Mouse (Mus musculus) heart, postnatal 0 days (tissue): Measurements from ENCODE around the gene Wnt1. TPM values are rescaled to one million over a fixed set of nuclear protein-coding genes. Genes with fewer than 3 reads are reported as not detected.

Source experiments
- ATAC-seq: fragments of 200-750 bp; cut with Nextera tagmentation; 2 replicates; pipeline ENCODE4 v1.8.0; 2017; ENCODE audit warnings: low read depth, moderate number of reproducible peaks, moderate library complexity; ENCODE audit not compliant: insufficient read depth
- DNase-seq: peaks from one replicate; pipeline ENCODE4 v3.0.0-alpha.2; 2016; ENCODE audit warnings: low spot score
- H3K27ac ChIP-seq: fragments of 300-500 bp; sonication (generic); 2 replicates; pipeline ENCODE4 v1.5.1; 2014; ENCODE audit warnings: low read depth, mild to moderate bottlenecking
- H3K27me3 ChIP-seq: fragments of 300-500 bp; sonication (generic); 2 replicates; pipeline ENCODE4 v1.6.1; 2014; ENCODE audit warnings: low read length, mixed read lengths; ENCODE audit not compliant: control insufficient read depth, insufficient read depth
- H3K36me3 ChIP-seq: fragments of 300-500 bp; sonication (generic); replicated peaks from 2 replicates; pipeline ENCODE4 v1.6.1; 2014; ENCODE audit warnings: low read length, mixed read lengths; ENCODE audit not compliant: control insufficient read depth, insufficient read depth
- H3K4me1 ChIP-seq: fragments of 300-500 bp; sonication (generic); 2 replicates; pipeline ENCODE4 v1.6.1; 2014; ENCODE audit warnings: antibody characterized with exemption; ENCODE audit not compliant: control insufficient read depth, insufficient read depth
- H3K4me2 ChIP-seq: fragments of 300-500 bp; sonication (generic); 2 replicates; pipeline ENCODE4 v1.6.1; 2014; ENCODE audit warnings: low read depth, mild to moderate bottlenecking, low read length, moderate library complexity
- H3K4me3 ChIP-seq: fragments of 300-500 bp; sonication (generic); 2 replicates; pipeline ENCODE4 v1.5.1; 2014; ENCODE audit warnings: low read depth, low read length
- H3K9ac ChIP-seq: fragments of 300-500 bp; sonication (generic); replicated peaks from 2 replicates; pipeline ENCODE4 v1.6.1; 2014; ENCODE audit warnings: low read depth, low read length, mixed read lengths
- H3K9me3 ChIP-seq: fragments of 300-500 bp; sonication (generic); replicated peaks from 2 replicates; pipeline ENCODE4 v1.6.1; 2016; ENCODE audit warnings: low read length; ENCODE audit not compliant: control insufficient read depth
- CTCF ChIP-seq: IDR thresholded peaks from 2 replicates; pipeline ENCODE4 v1.5.1; 2016; ENCODE audit warnings: antibody characterized with exemption, control low read depth, low read depth
- EP300 ChIP-seq: IDR thresholded peaks from 2 replicates; pipeline ENCODE4 v1.6.1; 2016; ENCODE audit warnings: antibody characterized with exemption, low read depth
- WGBS: fragments of 180-500 bp; shearing (Covaris S2); extraction: QIAGEN DNeasy Blood & Tissue Kit; methylation state at CpG from one replicate; pipeline ENCODE4 v1.1.7; 2014; 5-methylcytosine and 5-hydroxymethylcytosine counted together
- polyA plus RNA-seq: library from polyadenylated mRNA; unstranded; fragments of >200 nt; fragmentation: Nextera tagmentation; extraction: Ambion mirVana; gene quantifications from 2 replicates; pipeline ENCODE4 v1.2.1, GENCODE M21; 2015
- total RNA-seq: library from RNA; depleted of rRNA; stranded (reverse); fragments of >200 nt; gene quantifications from 2 replicates; pipeline ENCODE4 v1.2.3, GENCODE M21; 2014; ENCODE audit warnings: low replicate concordance

Wnt1 gene
- total and polyA plus RNA-seq, 2 experiments from 2014 or later, result not detected

GRCm38 (mm10) chr15:98778191-98778770 is 11.4 kb upstream of the Wnt1 start:
- no peak for DNase-seq
- Histone ChIP-seq H3K9ac (no peak overlapping the region), H3K36me3 (no peaks in the 10 kb centered on the region), H3K4me1 (peaks cover 8% of the 10 kb centered on the region), H3K4me3 (peak overlapping the region; percentile 37), H3K9me3 (no peaks in the 10 kb centered on the region), H3K27me3 (peaks cover 90% of the 10 kb centered on the region), H3K27ac (no peak overlapping the region), H3K4me2 (peak overlapping the region; percentile 52)
- 1% methylated on average over 25 of the region's 25 CpGs for WGBS
- no peak for ATAC-seq
- no peak for TF ChIP-seq EP300
- TF ChIP-seq CTCF, result no peak

GRCm38 (mm10) chr15:98778806-98779205 is 10.9 kb upstream of the Wnt1 start:
- no peak overlapping the region for H3K4me2 ChIP-seq
- no peak overlapping the region for H3K4me3 ChIP-seq

GRCm38 (mm10) chr15:98780075-98780474 is 9.6 kb upstream of the Wnt1 start:
- TF ChIP-seq CTCF (no peak), EP300 (no peak)
- Histone ChIP-seq H3K27ac (no peak overlapping the region), H3K4me2 (no peak overlapping the region), H3K9me3 (no peaks in the 10 kb centered on the region), H3K4me1 (peaks cover 8% of the 10 kb centered on the region), H3K4me3 (no peak overlapping the region), H3K27me3 (peaks cover 72% of the 10 kb centered on the region), H3K36me3 (no peaks in the 10 kb centered on the region), H3K9ac (no peak overlapping the region)
- WGBS, result 12% methylated on average over 8 of the region's 8 CpGs
- DNase-seq, result no peak
- ATAC-seq, result no peak

More at GRCm38 (mm10) chr15:98778806-98779205, 10.9 kb upstream of the Wnt1 start:
- ATAC-seq, result no peak
- Histone ChIP-seq H3K4me1 (peaks cover 8% of the 10 kb centered on the region), H3K9ac (no peak overlapping the region), H3K27me3 (peaks cover 85% of the 10 kb centered on the region), H3K27ac (no peak overlapping the region), H3K36me3 (no peaks in the 10 kb centered on the region), H3K9me3 (no peaks in the 10 kb centered on the region)
- DNase-seq, result no peak
- TF ChIP-seq EP300, result no peak
- TF ChIP-seq CTCF, result no peak
- 8% methylated on average over 10 of the region's 11 CpGs for WGBS

GRCm38 (mm10) chr15:98780573-98780972 is 9.1 kb upstream of the Wnt1 start:
- Histone ChIP-seq H3K27ac (no peak overlapping the region), H3K9me3 (no peaks in the 10 kb centered on the region), H3K27me3 (peaks cover 71% of the 10 kb centered on the region), H3K9ac (no peak overlapping the region), H3K36me3 (no peaks in the 10 kb centered on the region), H3K4me3 (no peak overlapping the region), H3K4me2 (no peak overlapping the region), H3K4me1 (peaks cover 8% of the 10 kb centered on the region)
- 18% methylated on average over 13 of the region's 13 CpGs for WGBS
- DNase-seq (no peak), ATAC-seq (peak; percentile 9; the same call in 1 of the 2 replicates)
- TF ChIP-seq CTCF (no peak), EP300 (no peak)

- ATAC-seq, result no peak
- Histone ChIP-seq H3K4me2 (no peak overlapping the region), H3K9me3 (no peaks in the 10 kb centered on the region), H3K36me3 (no peaks in the 10 kb centered on the region), H3K4me1 (peaks cover 8% of the 10 kb centered on the region), H3K27ac (no peak overlapping the region), H3K4me3 (no peak overlapping the region), H3K27me3 (peaks cover 65% of the 10 kb centered on the region), H3K9ac (no peak overlapping the region)
- no peak for DNase-seq
- TF ChIP-seq CTCF (no peak), EP300 (no peak)
- WGBS, result 33% methylated on average over 6 of the region's 6 CpGs
Measured at GRCm38 (mm10) chr15:98781166-98781565, 8.5 kb upstream of the Wnt1 start.

- H3K9ac ChIP-seq, result no peak overlapping the region
- no peaks in the 10 kb centered on the region for H3K9me3 ChIP-seq
- no peak overlapping the region for H3K4me2 ChIP-seq
- no peak overlapping the region for H3K4me3 ChIP-seq
- no peak for TF ChIP-seq EP300
- TF ChIP-seq CTCF, result peak; percentile 26
- H3K4me1 ChIP-seq, result peaks cover 6% of the 10 kb centered on the region; the same call in 1 of the 2 replicates
- H3K27ac ChIP-seq, result no peak overlapping the region
- ATAC-seq, result no peak
- H3K36me3 ChIP-seq, result no peaks in the 10 kb centered on the region
- peaks cover 56% of the 10 kb centered on the region for H3K27me3 ChIP-seq
- DNase-seq, result no peak
- WGBS, result 38% methylated on average over 7 of the region's 7 CpGs
Measured at GRCm38 (mm10) chr15:98785744-98786143, 3.9 kb upstream of the Wnt1 start.
